Mouse (Mus musculus) gastrocnemius, adult 18-20 months (tissue): ENCODE results near the gene Sema6d. TPM values are rescaled to one million over a fixed set of nuclear protein-coding genes. Genes with fewer than 3 reads are reported as not detected.

ENCODE experiments used
- DNase-seq: peaks from one replicate; pipeline ENCODE4 v3.0.0; 2021; ENCODE audit warnings: low spot score
- total RNA-seq, 2 experiments: library from RNA; stranded (reverse); gene quantifications; 2 replicates each; pipeline ENCODE4 v1.2.3; 2021

Gene Sema6d
- total RNA-seq, 2 experiments from 2014 or later, result 8.4 to 11.2 TPM

DNA sequence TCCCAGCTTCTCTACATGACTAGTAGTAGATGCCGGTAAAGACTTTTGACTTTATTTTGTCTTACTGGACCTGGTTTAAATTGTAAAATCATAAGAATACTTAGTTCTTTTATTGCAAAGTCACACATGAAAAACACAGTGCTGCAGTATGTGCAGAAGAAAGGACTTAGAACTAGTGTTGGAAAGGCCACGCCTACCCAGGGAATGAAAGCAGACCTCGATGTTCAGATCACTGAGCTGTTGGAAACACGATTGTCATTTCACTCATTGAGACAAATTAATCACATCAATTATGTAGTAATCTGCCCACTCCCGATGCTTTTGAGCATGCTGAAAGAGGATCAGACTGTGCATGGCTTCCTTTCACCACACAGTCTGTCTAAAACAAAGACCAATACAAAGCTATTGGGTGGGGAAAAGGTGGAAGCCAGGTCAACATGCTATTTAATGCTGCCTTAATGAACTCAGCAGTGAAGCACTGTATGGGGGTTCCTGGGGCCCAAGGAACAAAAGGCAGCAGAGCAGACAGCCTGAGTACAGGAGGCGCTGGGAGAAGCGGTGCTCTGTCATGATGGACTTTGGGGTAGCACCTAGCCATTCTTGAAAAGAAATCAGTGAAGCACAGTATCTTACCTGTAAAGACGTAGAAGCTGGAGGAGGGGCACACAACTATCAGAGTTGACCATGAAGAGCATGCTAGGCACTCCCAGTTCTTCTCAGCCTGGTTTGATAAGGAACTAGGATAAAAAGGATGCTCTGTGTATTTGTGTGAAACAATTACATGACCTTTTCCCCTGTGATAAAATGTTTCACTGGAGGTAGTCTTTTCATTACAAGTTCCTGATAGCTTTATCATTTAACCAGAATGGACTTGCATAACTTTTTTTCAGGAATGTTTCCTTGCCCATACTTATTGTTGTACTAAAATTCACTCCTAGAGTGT is 375.5 kb downstream of the Sema6d start:
- DNase-seq, result no peak

DNA sequence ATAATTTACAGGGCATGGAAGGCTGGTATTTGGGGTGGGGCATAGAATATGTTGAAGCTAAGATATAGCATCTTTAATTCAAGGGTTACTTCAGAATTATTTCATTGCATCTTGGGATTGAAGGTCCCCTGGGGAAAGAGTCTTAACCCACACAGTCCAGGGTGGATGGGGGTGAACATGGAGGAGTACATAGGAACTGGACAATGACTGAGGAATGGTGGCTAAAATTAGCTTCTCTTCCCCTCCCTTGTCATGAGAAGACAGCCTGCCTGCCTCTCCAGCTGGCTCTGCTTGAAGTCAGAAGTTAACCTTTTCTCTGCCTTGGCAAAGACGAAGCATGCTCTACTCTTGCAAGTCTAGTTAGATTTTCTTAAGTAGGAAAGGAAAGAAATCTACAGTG is 377.7 kb downstream of the Sema6d start:
- no peak for DNase-seq

DNA sequence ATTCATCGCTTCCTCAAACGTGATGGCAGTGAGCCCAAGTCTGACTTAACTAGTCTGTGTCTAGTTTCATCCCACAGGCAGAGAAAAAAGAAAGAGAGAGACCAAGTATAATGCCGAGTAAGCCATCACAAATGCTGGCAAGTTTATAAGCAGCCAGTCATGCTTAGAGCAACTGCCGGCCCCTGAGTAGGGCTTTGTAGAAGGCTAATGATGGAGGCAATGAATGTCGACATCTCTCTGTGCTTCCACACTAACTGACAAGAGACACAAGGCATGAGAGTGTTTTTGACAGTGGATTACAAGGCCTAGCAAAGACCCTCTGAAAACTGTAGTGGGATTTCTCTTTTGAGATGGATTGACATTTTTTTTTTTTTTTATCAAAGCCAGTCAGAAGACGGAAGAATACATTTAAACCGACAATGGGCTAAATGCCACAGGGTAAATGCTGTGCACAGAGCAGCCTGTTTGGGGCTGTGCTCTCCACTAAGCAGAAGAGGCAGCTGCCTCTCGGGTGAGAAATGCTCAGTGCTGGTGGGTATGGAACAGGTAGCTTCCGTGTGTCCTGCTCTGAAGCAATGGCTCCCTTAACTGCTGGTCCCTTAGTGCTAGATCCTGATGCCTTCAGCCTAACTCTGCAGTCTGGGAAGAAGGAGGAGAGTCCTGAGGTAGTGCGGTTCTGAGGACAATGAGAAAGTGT is 380.7 kb downstream of the Sema6d start:
- no peak for DNase-seq

DNA sequence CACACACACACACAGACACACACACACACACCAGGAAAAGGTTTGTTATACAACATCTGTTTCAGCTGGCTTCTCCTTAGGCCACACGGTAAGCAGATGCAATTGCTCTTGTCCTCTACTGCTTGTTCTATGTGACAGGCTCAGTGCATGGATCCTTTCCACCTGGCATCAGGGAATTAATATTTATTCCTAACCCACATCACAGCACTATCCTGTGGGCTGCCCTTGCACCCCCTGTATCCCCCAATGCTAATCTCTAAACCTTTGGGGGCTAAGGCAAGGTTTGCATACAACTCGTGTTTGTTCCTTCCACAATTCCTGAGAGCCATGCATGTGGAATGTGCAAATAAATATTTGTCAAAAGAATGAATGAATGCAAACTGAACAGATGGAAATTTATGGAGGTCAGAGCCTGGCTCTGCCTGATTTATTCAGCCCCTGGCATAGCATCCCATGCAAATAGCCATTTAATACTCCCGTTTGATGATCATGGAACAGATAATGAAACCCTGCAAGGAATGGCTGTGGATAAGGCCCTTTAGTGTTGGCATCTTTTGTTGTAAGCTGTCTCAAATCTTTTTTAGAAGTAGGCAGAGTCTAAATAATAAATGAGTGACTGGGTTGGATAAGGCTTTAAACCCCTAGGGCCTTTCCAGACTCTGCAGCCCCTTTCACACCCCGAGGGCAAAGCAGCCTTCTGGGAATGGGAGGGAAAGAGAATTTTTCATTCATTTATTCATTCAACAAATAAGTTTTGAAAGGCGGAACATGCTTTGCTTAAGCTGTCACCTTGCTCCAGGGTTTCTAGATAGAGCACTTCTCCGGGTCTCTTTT is 383.1 kb downstream of the Sema6d start:
- no peak for DNase-seq

DNA sequence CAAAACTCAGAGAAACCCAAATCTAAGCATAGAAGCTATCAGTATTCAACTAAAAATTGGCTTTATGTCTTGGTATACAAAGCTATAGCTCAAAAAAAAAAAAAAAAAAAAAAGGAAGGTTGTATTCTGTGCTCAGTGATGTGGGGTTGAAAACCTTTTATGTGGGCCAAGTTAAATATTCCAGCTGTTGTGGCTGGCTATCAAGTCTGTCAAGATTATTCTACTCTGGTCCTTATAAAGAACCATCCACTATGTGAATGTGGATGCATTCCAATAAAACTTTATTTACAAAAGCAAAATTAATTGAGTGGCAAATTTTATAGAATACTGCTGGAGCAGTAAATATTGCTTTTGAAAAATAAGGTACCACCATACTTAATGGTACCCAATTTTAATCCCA is 388.1 kb downstream of the Sema6d start:
- no peak for DNase-seq

DNA sequence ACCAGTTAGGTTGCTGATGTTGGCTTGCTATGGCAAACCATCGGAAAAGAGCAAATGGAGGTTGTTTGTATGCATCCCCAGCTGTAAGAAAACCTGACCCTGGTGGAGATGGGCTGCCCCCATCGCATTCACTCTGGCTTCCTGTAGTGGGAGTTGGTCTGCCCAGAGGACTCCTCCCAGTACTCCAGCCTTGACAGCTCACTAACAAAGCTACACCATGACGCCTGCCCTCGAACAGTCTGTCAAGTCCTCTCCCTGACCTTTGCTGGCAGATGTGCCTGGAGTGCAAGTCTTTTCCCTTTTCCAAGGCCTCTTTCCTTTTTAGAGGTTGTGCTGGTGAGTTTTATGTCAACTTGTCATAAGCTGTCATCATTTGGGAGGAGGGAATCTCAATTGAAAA is 388.8 kb downstream of the Sema6d start:
- DNase-seq, result no peak

DNA sequence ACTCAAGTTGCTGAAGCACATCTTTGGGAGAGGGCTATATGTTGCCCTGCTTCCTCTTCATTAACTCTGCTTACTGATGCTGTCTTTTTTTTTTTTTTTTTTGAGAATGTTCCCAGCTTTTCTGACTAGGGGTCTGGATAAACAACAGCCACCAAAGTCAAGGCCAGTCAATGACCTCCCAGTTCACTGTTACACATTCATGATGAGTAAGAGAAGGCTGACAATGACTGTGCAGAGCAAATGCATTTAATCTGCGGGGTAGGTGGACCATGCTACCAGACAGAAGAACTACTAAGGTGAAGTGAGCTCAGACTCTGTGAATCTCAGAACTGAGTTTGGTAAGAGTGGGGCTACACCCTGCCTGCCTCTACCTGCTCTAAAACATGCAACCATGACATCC is 396.0 kb downstream of the Sema6d start:
- no peak for DNase-seq

DNA sequence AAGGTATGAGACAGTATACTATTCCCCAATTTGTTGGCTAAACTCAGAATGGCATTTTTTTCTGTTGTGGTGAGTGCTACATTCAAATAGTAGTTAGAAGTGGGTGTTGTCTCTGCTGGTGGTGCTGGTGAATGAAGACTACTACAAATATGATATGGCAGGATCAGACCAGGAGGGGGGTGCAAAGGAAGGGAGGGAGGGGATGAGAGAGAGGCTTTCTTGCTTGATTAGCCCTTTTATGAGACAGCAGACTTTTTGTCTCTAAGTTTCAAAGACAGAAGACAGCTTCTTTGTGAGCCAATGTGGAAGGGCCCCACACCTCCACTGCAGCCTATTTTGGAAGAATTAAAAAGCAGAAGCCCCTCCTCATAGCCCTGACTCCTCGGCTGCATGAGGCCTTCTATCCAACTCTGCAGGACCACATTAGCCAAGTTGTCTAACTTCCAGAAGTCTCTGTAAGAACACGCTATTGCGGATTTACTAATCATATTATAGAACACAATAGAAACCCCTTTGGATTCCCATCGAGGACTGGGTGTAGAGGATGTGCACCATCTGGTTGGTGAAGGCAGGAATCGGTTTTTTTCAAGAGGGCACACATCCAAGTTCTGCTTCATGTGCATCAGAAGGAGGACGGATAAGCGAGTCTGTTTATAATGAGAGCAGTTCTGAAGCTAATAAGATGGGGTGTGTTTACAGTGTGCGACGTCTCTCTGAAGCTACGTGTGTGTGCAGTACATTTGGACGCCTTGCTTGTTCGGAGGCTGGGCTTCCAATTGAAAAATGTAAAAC is 400.4 kb downstream of the Sema6d start:
- DNase-seq, result no peak

DNA sequence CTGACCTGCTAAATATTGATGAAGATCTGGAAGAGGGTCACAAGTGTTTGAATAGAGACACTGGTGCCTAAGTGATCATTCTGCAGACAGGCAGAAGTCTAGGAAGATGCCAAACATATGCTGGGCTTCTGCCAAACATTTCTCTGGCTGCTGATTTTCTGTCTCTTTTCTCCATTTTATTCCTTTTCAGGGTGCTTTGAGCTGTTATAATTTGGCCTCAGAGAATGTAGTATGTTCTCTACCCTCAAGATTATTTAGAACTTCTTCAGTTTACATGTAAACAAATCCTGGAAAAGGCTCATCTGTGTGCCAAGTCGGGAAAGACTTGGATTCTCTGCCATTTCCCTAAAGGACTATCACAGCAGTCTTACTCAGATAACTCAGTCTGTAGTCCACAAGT is 406.0 kb downstream of the Sema6d start:
- no peak for DNase-seq

DNA sequence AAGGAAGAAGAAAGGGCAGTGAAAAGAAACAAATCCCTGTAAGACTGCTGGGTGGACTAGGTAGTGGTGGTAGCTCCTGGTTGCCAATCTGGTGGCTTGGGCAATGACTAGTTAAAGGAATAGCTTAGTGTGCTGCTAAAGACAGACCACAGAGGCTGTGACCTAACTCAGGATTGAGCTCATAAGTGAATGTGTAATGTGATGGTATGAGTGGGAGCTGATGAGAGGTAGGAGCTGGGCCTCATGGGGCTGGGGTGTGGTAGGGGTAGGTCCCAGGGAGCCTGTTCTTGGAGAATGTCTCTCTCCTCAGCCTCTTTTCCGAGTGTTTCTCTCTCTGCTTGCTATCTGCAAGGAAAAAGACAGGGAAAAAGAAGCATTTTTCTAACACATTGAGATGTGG is 409.9 kb downstream of the Sema6d start:
- no peak for DNase-seq

DNA sequence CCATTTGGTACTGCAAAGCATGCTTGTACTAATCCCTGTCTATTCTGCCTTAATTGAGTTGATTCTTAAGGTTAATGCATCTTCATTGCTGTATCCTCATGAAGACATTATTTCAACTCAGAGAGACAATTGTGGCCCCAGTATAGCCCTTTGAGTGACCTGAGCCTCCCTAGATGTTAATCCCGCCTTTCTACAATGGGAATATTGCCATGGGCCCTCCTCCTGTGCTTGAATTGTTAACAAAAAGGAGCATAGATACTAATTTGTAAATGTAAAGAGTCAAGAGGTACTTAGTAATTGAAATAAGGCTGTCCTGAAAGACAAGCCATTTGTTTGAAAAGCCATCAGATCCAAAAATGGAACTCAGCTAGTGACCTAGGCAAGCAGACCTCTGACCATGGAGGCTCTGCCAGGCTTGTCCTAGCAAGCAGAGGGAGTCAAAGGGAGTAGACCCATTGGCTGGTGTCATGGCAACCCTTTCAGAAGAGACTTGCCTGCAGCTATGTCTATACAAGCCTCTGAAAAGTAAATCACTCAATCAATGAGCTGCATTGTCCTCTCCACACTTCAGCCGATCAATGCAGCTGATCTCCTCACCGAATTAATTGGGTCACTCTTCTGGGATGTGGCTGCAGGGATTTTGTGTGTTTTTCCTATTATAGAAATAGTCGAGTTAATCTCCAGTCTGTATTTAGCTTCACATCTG is 416.2 kb downstream of the Sema6d start:
- no peak for DNase-seq

DNA sequence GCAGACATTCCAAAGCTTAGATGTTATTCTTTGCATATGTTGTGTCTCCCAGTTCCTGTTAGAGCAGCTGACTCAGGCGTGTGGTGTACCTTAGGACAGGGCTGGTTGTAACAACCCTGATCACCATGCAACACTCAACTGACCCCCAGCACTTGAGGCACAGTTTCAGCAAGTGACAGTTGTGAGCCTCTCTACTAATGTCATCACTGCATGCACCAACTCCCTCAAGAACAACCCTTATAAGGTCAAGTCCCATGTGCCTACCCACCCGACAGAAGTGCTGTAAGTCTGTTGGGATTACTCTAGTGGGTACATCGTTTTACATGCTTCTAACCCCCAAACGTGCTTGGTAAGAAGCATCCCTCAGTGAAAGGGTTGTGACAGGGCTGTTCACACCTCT is 418.0 kb downstream of the Sema6d start:
- DNase-seq, result no peak

DNA sequence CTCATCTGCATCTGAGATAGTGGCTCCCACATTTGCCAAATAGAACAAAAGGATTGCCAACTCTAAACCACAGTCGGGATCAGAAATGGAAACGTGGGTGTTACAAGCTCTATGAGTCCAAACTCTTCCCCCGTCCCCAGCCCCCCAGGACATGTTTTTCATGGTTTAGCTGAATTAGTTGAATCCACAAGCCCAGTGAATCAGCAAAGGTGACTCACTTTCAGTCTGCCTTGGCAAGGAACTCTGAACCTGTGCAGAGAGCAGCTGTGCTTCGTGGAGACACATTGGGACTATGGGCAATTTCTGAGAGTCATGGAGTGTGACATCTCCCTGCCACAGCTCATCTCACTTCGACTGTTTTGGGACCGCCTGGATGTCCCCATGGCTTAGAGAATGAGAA is 419.7 kb downstream of the Sema6d start:
- DNase-seq, result no peak

DNA sequence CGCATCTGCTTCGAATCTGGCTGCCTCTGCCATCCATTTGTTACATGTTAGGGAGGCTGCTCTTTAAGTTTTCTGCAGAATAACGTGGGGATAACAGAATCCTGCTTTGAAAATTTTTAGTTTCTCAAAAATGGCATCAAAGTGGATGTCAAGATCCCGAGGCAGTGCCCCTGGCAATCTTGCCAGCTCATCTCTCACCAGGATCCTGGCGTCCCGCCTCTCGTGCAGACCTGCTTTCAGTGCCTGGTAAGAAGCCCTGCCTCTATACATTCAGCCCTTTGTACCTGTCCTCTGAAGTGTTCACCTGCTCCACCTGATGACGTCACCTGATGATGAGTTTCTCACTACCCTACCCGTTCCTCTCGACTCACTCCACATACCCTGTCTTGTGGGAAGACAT is 422.1 kb downstream of the Sema6d start:
- DNase-seq, result no peak

DNA sequence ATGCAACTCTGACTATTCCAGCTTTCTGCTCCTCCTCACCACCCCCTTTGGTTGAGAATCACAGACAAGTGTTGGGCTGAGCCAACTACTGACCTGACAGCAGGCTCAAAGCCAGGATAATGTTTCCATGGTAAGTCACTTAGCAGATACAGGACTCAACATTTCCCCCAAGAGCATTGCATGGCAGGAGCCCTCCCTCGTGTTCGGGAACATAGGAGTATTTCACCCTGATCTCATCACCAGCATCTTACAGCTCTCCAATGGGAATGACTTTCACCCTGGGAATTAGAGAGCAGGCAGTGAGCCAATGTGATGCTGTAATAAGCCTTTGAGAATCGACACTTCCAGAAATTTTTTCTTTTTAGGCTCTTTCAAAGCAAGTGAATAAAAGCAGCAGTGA is 432.7 kb downstream of the Sema6d start:
- peak; percentile 78 for DNase-seq

DNA sequence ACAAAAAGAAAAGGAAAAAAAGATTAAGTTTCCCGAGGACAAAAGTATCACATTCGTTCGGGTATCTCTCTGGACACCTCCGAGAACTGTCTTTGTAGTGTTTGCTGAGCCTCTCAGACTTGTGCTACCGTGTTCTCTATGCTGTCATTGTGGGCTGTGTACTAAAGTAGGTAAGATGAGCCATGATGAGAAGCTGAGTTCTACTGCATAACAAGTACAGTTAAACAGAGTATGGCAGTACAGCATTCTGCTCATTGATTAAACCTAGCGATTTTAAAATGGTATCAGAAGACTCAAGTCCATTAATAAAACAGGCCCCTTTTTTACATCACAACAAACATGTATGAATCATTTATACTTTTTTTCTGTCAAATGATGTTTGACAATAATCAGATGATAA is 433.9 kb downstream of the Sema6d start:
- no peak for DNase-seq

DNA sequence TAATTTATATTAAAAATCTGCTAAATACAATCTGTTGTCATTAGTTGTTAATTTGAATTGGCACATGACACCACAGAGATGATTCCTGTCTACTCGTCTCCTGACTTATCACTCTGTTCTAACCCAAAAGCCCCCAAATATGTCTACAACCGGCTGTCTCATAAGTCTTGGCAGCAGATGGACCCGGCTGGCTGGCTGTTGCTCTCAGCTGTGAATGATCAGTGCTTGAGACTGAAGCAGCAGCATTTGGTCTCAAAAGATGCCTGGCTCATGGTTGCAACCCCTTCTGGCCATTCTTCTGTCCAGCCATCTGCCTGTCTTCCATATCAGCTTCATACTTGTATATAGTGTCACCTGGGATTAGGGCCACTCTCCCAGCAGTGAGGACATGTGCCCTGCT is 434.4 kb downstream of the Sema6d start:
- peak; percentile 6 for DNase-seq

DNA sequence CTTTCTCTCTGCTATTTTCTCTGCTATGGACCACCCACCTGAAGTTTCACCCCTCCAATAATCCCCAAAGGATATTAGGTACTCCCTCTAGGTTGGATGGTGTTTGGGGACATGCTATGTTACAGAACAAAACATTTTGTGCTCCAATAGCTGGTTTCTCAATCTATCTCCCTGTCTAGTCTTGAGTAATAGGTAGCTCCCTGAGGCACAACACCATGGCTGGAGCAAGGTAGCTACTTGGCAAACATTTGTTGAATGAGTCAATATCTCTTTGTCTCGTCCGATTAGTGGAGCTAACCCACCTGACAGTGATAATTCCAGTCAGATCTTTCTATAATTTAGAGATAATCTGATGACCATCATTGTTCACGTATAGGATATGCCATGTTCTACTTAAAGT is 437.9 kb downstream of the Sema6d start:
- no peak for DNase-seq

DNA sequence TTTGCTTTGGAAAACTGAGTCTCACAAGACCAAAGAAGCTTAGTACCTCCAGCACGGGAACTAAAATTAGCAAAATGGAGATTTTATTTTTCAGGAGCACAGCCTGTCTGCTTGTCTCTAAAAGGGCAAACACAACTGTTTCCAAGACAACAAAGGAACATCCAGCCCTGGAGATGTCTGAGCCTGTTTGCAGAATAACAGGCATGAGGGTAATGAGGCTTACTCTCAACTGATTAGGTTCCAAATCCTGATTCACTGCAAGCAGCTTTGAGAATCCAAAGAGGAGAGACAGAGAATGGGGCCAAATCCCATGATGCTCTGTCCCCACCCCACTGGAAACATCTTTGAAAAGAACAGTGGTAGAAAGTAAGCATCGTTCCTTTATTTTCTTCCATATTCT is 440.7 kb downstream of the Sema6d start:
- DNase-seq, result no peak

DNA sequence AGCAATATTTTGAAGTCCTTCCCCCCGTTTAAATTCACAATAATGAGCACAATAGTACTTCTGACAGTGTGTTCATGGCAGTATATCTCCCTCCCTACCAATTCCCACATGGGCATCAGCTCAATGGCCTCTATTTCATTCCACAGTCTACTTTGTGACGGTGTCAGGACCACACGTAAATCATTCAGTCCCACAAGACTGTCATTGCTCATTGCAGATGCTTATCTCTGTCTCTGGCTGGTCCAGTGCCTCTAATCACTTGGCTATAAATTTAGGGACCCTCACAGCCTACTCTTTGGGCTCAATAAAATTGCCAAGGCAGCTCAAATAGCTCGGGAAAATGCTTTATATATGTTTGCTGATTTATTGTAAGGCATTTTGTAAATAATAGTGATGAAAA is 441.3 kb downstream of the Sema6d start:
- no peak for DNase-seq

DNA sequence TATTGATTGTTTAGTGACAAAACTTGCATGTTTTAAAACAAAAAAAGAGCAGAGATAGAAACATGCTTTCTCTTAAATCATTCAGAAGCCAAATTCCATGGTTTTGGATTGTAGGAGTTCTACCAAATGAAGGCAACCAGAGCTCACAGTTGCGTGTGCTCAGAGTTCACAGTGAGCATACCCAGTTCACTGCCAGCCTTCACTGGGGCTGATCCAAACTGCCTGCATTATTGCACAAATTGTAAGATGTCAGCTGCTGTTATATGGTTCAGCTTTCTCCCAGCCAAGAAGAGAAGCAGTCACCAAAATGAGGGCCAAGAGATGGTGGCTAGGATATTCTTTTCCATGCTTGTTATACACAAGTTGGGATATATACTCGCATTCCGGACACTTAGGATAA is 443.1 kb downstream of the Sema6d start:
- no peak for DNase-seq
